Mouse (Mus musculus): ENCODE results near the gene Klf11. TPM values are rescaled to one million over a fixed set of nuclear protein-coding genes. Genes with fewer than 3 reads are reported as not detected.

Klf11 gene
- 12.3 and 13.4 TPM in 2 replicates for polyA plus RNA-seq (2014; fragmentation: Nextera tagmentation; extraction: Ambion mirVana)

DNA sequence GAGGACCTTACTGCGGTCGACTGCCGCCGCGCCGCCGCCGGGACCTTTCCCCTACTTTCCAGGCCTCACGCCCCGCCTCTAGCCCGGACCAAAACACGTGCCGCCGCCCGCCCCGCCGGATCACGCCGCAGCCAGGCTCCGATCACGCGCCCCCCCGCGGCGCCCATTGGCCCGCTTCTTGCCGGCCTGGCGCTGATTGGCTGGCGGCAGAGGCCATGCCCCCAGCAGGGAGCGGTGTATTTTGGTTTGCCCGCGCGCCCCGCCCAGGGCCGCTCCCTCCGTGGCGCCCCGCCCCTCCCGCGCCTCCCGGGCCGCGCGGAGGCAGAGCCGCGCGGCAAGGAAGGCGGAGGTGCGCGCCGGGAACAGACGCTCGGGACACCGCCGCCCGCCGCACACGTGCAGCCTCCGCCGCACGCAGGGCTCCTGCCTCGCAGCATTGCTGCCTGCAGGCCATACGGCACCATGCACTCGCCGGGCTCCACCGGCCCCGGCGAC, at the start of gene Klf11:
TSS of gene Klf11 (plus strand) at position 212 of the 495 bp plus-strand sequence.
- peak; percentile 99 for DNase-seq
- WGBS, result under 1% methylated on average over 66 of the region's 68 CpGs
- no peak for TF ChIP-seq CTCF (IDR thresholded peaks at IDR 0.05; ENCODE audit: low read depth)

DNA sequence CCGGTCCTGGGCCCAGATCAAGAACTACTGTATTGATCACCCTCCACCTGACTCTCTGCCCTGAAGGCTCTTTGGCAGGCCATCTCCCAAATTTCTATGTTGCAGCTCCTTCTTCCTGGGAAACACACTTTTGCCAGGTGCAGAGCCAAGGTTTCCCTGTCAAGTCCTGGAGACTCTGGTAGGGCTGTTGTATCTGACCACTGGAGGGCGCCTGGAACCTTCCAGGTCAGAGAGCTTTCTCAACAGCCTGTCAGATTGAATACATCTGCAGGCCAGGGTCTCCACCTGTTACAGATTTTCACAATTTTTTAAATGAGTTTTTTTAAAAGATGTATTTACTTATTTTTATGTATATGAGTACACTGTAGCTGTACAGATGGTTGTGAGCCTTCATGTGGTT, 47.8 kb upstream of the Klf11 start:
- 36% methylated on average over 2 of the region's 2 CpGs for WGBS
- peak; percentile 87 for DNase-seq
- Histone ChIP-seq H3K27me3 (ENCODE audit: insufficient read depth, low read length) (no peaks in the 10 kb centered on the region), H3K9ac (no peak overlapping the region), H3K4me2 (no peak overlapping the region), H3K4me3 (ENCODE audit: low read depth, low read length) (no peak overlapping the region), H3K36me3 (ENCODE audit: insufficient read depth) (no peaks in the 10 kb centered on the region), H3K27ac (ENCODE audit: low read depth) (no peak overlapping the region), H3K9me3 (ENCODE audit: low read depth, low read length) (no peaks in the 10 kb centered on the region), H3K4me1 (ENCODE audit: insufficient read depth) (no peaks in the 10 kb centered on the region)
- ATAC-seq (ENCODE audit: insufficient read depth), result peak; percentile 38; the same call in 1 of the 2 replicates
- TF ChIP-seq CTCF (IDR thresholded peaks at IDR 0.05; ENCODE audit: low read depth), result peak; percentile 78

More for the DNA sequence above, at the start of gene Klf11:
- Histone ChIP-seq H3K9me3 (ENCODE audit: low read depth, low read length) (no peaks in the 10 kb centered on the region), H3K4me3 (ENCODE audit: low read depth, low read length) (peak within 1 kb of the TSS; percentile 90), H3K27ac (ENCODE audit: low read depth) (peak within 1 kb of the TSS; percentile 98), H3K9ac (peak within 1 kb of the TSS; percentile 99), H3K4me2 (peak within 1 kb of the TSS; percentile 72), H3K36me3 (ENCODE audit: insufficient read depth) (peaks cover 25% of the 10 kb centered on the region), H3K27me3 (ENCODE audit: insufficient read depth, low read length) (no peaks in the 10 kb centered on the region), H3K4me1 (ENCODE audit: insufficient read depth) (peaks cover 21% of the 10 kb centered on the region)
- peak; percentile 93 for ATAC-seq (ENCODE audit: insufficient read depth)

DNA sequence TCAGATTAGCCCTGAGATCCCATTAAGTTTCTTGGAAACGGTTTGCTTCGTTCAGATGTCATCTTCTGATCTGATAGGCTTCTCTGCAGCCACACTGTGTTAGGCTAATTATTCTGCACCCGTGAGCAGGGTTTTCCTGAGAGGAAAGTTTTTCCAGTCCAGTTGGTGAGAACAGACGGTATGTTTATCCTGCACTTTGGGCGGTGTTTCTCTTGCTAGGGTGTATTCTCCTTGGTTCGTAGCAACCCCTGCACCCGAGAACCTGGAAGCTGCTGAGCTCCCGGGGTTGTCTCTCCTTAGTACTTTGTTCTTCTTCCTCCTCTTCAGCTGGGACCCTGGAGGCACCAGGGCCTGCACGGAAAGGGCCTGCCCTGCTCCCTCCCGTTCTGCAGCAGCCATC, 44.9 kb upstream of the Klf11 start:
- Histone ChIP-seq H3K4me3 (ENCODE audit: low read depth, low read length) (no peak overlapping the region), H3K9me3 (ENCODE audit: low read depth, low read length) (no peaks in the 10 kb centered on the region), H3K9ac (no peak overlapping the region), H3K4me2 (no peak overlapping the region), H3K27me3 (ENCODE audit: insufficient read depth, low read length) (no peaks in the 10 kb centered on the region), H3K4me1 (ENCODE audit: insufficient read depth) (no peaks in the 10 kb centered on the region), H3K36me3 (ENCODE audit: insufficient read depth) (no peaks in the 10 kb centered on the region), H3K27ac (ENCODE audit: low read depth) (no peak overlapping the region)
- DNase-seq (no peak), ATAC-seq (ENCODE audit: insufficient read depth) (no peak)
- no peak for TF ChIP-seq CTCF (IDR thresholded peaks at IDR 0.05; ENCODE audit: low read depth)
- 65% methylated on average over 10 of the region's 10 CpGs for WGBS

DNA sequence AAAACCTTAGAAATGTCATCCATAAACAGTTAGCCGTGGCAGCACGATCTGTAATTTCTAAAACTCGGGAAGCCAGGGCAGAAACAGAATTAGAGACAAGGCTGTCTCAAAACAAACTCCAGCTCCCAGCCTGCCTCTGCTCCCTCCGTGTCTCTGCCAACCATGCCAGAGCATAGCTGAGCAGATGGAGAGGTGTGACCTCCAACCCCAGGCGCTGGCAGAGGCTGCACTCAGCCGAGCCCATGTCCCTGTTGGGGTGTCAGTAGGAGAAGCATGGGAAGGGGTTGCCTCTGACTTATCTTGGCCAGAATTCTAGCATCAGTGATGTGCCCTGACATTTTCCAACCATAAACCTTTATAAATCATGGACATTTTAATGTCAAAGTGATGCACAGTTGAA, 38.5 kb upstream of the Klf11 start:
- no peak overlapping the region for H3K4me2 ChIP-seq
- no peak overlapping the region for H3K4me3 ChIP-seq (ENCODE audit: low read depth, low read length)
- H3K27ac ChIP-seq (ENCODE audit: low read depth), result no peak overlapping the region
- no peaks in the 10 kb centered on the region for H3K9me3 ChIP-seq (ENCODE audit: low read depth, low read length)
- TF ChIP-seq CTCF (IDR thresholded peaks at IDR 0.05; ENCODE audit: low read depth), result no peak
- no peaks in the 10 kb centered on the region for H3K36me3 ChIP-seq (ENCODE audit: insufficient read depth)
- no peaks in the 10 kb centered on the region for H3K27me3 ChIP-seq (ENCODE audit: insufficient read depth, low read length)
- no peak overlapping the region for H3K9ac ChIP-seq
- H3K4me1 ChIP-seq (ENCODE audit: insufficient read depth), result no peaks in the 10 kb centered on the region
- ATAC-seq (ENCODE audit: insufficient read depth), result no peak
- DNase-seq, result no peak
- WGBS, result 49% methylated on average over 6 of the region's 6 CpGs

DNA sequence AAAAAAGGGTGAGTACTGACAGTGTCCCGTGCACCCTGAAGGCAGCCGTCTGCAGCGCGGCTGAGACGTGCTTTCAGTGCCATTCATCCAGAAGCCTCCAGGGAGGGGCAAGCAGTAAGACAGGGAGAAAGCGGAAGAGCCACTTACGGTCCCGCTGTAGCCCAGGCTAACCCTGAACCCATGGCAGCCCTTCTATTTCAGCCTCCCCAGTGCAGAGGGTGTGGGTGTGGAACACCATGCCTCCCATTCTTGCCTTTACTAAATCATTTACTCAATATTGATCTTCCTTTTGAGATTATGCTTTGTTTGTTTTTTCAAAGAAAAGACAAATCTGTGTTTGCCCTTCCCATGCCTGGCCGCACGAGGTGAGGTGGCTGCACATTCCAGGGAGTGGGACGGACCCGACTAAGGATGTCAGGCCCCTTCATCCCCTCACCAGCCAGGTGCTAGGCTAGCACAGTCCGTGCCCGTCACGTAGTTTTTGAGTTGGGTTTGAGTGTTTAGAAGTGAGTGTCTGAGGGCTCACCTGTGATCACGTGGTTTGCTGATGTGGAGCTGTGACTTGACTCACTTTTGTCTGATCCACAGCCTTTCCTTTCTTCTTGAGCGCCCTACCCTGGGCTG, 36.5 kb upstream of the Klf11 start:
- H3K36me3 ChIP-seq (ENCODE audit: insufficient read depth), result no peaks in the 10 kb centered on the region
- no peak overlapping the region for H3K27ac ChIP-seq (ENCODE audit: low read depth)
- H3K9ac ChIP-seq, result no peak overlapping the region
- no peak overlapping the region for H3K4me2 ChIP-seq
- no peaks in the 10 kb centered on the region for H3K27me3 ChIP-seq (ENCODE audit: insufficient read depth, low read length)
- no peak for TF ChIP-seq CTCF (IDR thresholded peaks at IDR 0.05; ENCODE audit: low read depth)
- H3K9me3 ChIP-seq (ENCODE audit: low read depth, low read length), result no peaks in the 10 kb centered on the region
- H3K4me3 ChIP-seq (ENCODE audit: low read depth, low read length), result no peak overlapping the region
- DNase-seq (no peak), ATAC-seq (ENCODE audit: insufficient read depth) (peak; percentile 58; the same call in 1 of the 2 replicates)
- WGBS, result 51% methylated on average over 17 of the region's 17 CpGs
- no peaks in the 10 kb centered on the region for H3K4me1 ChIP-seq (ENCODE audit: insufficient read depth)

DNA sequence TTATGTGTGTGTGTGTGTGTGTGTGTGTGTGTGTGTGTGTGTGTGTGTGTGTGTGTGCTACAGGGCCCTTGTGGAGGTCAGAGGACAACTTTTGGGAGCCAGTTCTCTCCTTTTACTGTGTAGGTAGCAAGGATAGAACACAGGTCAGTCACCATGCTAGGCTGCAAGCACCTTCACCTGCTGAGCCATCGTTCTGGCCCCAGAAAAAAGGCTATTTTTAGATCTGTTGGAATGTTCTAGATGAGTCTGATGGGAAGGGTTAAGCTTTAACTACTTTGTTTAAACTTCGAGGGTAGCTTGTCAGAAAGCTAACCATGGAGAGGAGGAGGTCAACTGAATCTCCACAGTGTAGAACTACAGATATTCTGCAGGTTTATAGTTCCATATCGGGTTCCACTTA, 35.9 kb upstream of the Klf11 start:
- DNase-seq (no peak), ATAC-seq (ENCODE audit: insufficient read depth) (no peak)
- Histone ChIP-seq H3K9me3 (ENCODE audit: low read depth, low read length) (no peaks in the 10 kb centered on the region), H3K4me1 (ENCODE audit: insufficient read depth) (no peaks in the 10 kb centered on the region), H3K36me3 (ENCODE audit: insufficient read depth) (no peaks in the 10 kb centered on the region), H3K4me3 (ENCODE audit: low read depth, low read length) (no peak overlapping the region), H3K9ac (no peak overlapping the region), H3K27ac (ENCODE audit: low read depth) (no peak overlapping the region), H3K4me2 (no peak overlapping the region), H3K27me3 (ENCODE audit: insufficient read depth, low read length) (no peaks in the 10 kb centered on the region)
- TF ChIP-seq CTCF (IDR thresholded peaks at IDR 0.05; ENCODE audit: low read depth), result no peak
- WGBS, result 53% methylated on average over 3 of the region's 3 CpGs

DNA sequence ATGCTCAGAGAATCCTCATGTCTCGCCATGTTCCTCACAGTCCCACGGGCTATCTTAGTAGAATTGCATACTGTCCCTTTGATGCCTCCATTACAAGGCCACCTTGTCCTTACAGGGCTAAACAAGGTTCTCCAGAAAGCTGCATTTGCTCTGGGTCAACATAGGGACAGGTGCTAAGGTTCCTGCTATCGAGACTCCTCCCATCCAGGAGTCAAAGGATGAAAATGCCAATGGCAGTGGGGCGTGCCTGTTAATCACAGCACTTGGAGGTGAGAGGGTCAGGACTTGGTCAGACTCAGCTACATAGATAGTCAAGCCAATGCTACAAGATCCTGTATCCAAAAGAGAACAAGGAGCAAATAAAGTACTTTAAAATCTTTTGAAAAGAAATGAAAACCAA, 31.6 kb upstream of the Klf11 start:
- 78% methylated on average over 4 of the region's 4 CpGs for WGBS
- no peak for ATAC-seq (ENCODE audit: insufficient read depth)
- no peak overlapping the region for H3K9ac ChIP-seq

More for the DNA sequence above, 31.6 kb upstream of the Klf11 start:
- Histone ChIP-seq H3K9me3 (ENCODE audit: low read depth, low read length) (no peaks in the 10 kb centered on the region), H3K4me1 (ENCODE audit: insufficient read depth) (no peaks in the 10 kb centered on the region), H3K4me2 (no peak overlapping the region), H3K27ac (ENCODE audit: low read depth) (no peak overlapping the region), H3K36me3 (ENCODE audit: insufficient read depth) (no peaks in the 10 kb centered on the region), H3K27me3 (ENCODE audit: insufficient read depth, low read length) (no peaks in the 10 kb centered on the region), H3K4me3 (ENCODE audit: low read depth, low read length) (no peak overlapping the region)
- no peak for TF ChIP-seq CTCF (IDR thresholded peaks at IDR 0.05; ENCODE audit: low read depth)
- DNase-seq, result no peak
